Mouse (Mus musculus) retina, postnatal 1 day (tissue): ENCODE results near the gene Gm28047.

Experiments used
- DNase-seq: peaks from one replicate; pipeline ENCODE4 v3.0.0-alpha.2; 2012

Gm28047 gene

GRCm38 (mm10) chr15:102485853-102486252 lies 139.0 kb downstream of the Gm28047 start:
- DNase-seq, result no peak

GRCm38 (mm10) chr15:102483136-102483535 lies 141.7 kb downstream of the Gm28047 start:
- peak; percentile 40 for DNase-seq

GRCm38 (mm10) chr15:102474520-102474919 lies 150.3 kb downstream of the Gm28047 start:
- DNase-seq, result no peak
